Mouse (Mus musculus) megakaryocyte, embryonic 14.5 days (primary cell): ENCODE data around the gene Gprc5a.

Experiments used
- FLI1 ChIP-seq: IDR thresholded peaks from 2 replicates; pipeline ENCODE4 v1.6.1; 2012; ENCODE audit warnings: low read length, inconsistent platforms, mixed read lengths
- GATA1 ChIP-seq: IDR thresholded peaks from 3 replicates; pipeline ENCODE4 v1.6.1; 2012; ENCODE audit warnings: mixed read lengths, low read length, inconsistent platforms, borderline replicate concordance

DNA sequence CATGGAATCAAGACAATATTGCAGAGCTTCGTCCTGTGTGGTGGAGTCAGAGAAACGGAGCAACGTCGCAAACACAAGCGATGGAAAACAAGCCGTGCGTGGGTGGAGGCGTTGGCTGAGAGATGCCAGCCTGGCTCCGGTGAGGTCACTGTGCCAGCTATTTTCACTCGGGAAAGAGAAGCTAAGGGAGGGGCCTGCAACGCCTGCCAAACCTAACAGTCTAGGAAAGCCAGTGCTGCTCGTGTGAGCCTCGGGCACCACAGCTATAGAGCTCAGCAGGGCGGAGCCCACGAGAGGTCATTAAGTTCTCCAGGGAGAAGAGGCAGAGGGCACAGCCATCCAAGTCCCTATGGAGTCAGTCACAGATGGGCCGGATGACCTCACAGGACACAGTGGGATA, 16.5 kb upstream of the Gprc5a start:
- TF ChIP-seq GATA1 (no peak), FLI1 (no peak)
